Mouse (Mus musculus): Measurements from ENCODE around the gene Col4a1. TPM values are rescaled to one million over a fixed set of nuclear protein-coding genes. Genes with fewer than 3 reads are reported as not detected.
A peak's percentile ranks its signal among the peaks of the same experiment; 100 is the strongest.

Col4a1 gene
- polyA plus RNA-seq, 1 experiment from 2014 or later = 79.3 TPM

- no peaks in the 10 kb centered on the region for H3K9me3 ChIP-seq (replicated peaks)
- WGBS = 32% methylated on average over 10 of the region's 10 CpGs
- H3K4me1 ChIP-seq = peaks cover 15% of the 10 kb centered on the region
- H3K27me3 ChIP-seq (replicated peaks) = no peaks in the 10 kb centered on the region
- no peak overlapping the region for H3K4me3 ChIP-seq (replicated peaks)
- H3K36me3 ChIP-seq = no peaks in the 10 kb centered on the region
- H3K4me2 ChIP-seq = no peak overlapping the region
- ATAC-seq (ENCODE audit: low FRiP score) = no peak
- no peak overlapping the region for H3K27ac ChIP-seq (replicated peaks)
- H3K9ac ChIP-seq (replicated peaks) = no peak overlapping the region
These were observed 52.6 kb downstream of the Col4a1 start for GRCm38 (mm10) chr8:11259832-11260615.

GRCm38 (mm10) chr8:11258517-11259136, 54.0 kb downstream of the Col4a1 start:
- Histone ChIP-seq H3K27ac (replicated peaks) (no peak overlapping the region), H3K9ac (replicated peaks) (no peak overlapping the region), H3K9me3 (replicated peaks) (no peaks in the 10 kb centered on the region), H3K27me3 (replicated peaks) (no peaks in the 10 kb centered on the region), H3K36me3 (no peaks in the 10 kb centered on the region), H3K4me1 (peaks cover 15% of the 10 kb centered on the region), H3K4me3 (replicated peaks) (no peak overlapping the region), H3K4me2 (no peak overlapping the region)
- WGBS = 76% methylated on average over 2 of the region's 2 CpGs
- ATAC-seq (ENCODE audit: low FRiP score) = no peak

GRCm38 (mm10) chr8:11257079-11258017, 55.3 kb downstream of the Col4a1 start:
- no peak overlapping the region for H3K9ac ChIP-seq (replicated peaks)
- no peak overlapping the region for H3K4me2 ChIP-seq
- ATAC-seq (ENCODE audit: low FRiP score) = no peak

GRCm38 (mm10) chr8:11256405-11256804, 56.2 kb downstream of the Col4a1 start:
- no peak overlapping the region for H3K9ac ChIP-seq (replicated peaks)
- H3K36me3 ChIP-seq = no peaks in the 10 kb centered on the region
- no peak overlapping the region for H3K4me2 ChIP-seq
- ATAC-seq (ENCODE audit: low FRiP score) = no peak
- H3K27me3 ChIP-seq (replicated peaks) = no peaks in the 10 kb centered on the region
- H3K27ac ChIP-seq (replicated peaks) = no peak overlapping the region; the same call in 1 of the 2 replicates
- peaks cover 14% of the 10 kb centered on the region for H3K4me1 ChIP-seq
- no peaks in the 10 kb centered on the region for H3K9me3 ChIP-seq (replicated peaks)
- WGBS = 82% methylated on average over 7 of the region's 7 CpGs
- no peak overlapping the region for H3K4me3 ChIP-seq (replicated peaks)

More at GRCm38 (mm10) chr8:11257079-11258017, 55.3 kb downstream of the Col4a1 start:
- Histone ChIP-seq H3K9me3 (replicated peaks) (no peaks in the 10 kb centered on the region), H3K36me3 (no peaks in the 10 kb centered on the region), H3K4me1 (peaks cover 15% of the 10 kb centered on the region), H3K27me3 (replicated peaks) (no peaks in the 10 kb centered on the region), H3K27ac (replicated peaks) (no peak overlapping the region), H3K4me3 (replicated peaks) (no peak overlapping the region)
- 66% methylated on average over 13 of the region's 13 CpGs for WGBS

- Histone ChIP-seq H3K4me2 (no peak overlapping the region), H3K4me3 (replicated peaks) (no peak overlapping the region), H3K27me3 (replicated peaks) (no peaks in the 10 kb centered on the region), H3K4me1 (peaks cover 14% of the 10 kb centered on the region), H3K36me3 (no peaks in the 10 kb centered on the region), H3K9ac (replicated peaks) (no peak overlapping the region), H3K9me3 (replicated peaks) (no peaks in the 10 kb centered on the region), H3K27ac (replicated peaks) (no peak overlapping the region)
- no peak for ATAC-seq (ENCODE audit: low FRiP score)
- WGBS = 82% methylated on average over 7 of the region's 7 CpGs
These were observed 56.9 kb downstream of the Col4a1 start for GRCm38 (mm10) chr8:11255680-11256079.

- H3K9me3 ChIP-seq (replicated peaks) = no peaks in the 10 kb centered on the region
- WGBS = 85% methylated on average over 10 of the region's 10 CpGs
- peaks cover 15% of the 10 kb centered on the region for H3K4me1 ChIP-seq
- H3K4me3 ChIP-seq (replicated peaks) = no peak overlapping the region
- no peaks in the 10 kb centered on the region for H3K27me3 ChIP-seq (replicated peaks)
- no peak overlapping the region for H3K27ac ChIP-seq (replicated peaks)
- no peaks in the 10 kb centered on the region for H3K36me3 ChIP-seq
- H3K4me2 ChIP-seq = no peak overlapping the region
- no peak overlapping the region for H3K9ac ChIP-seq (replicated peaks)
- ATAC-seq (ENCODE audit: low FRiP score) = no peak
These were observed 57.6 kb downstream of the Col4a1 start for GRCm38 (mm10) chr8:11254914-11255530.

GRCm38 (mm10) chr8:11254510-11254909, 58.1 kb downstream of the Col4a1 start:
- ATAC-seq (ENCODE audit: low FRiP score) = no peak
- H3K4me1 ChIP-seq = peaks cover 14% of the 10 kb centered on the region
- no peaks in the 10 kb centered on the region for H3K36me3 ChIP-seq
- H3K27me3 ChIP-seq (replicated peaks) = no peaks in the 10 kb centered on the region
- H3K9me3 ChIP-seq (replicated peaks) = no peaks in the 10 kb centered on the region
- H3K4me2 ChIP-seq = no peak overlapping the region
- WGBS = 70% methylated on average over 2 of the region's 2 CpGs
- H3K27ac ChIP-seq (replicated peaks) = no peak overlapping the region
- no peak overlapping the region for H3K4me3 ChIP-seq (replicated peaks)
- H3K9ac ChIP-seq (replicated peaks) = no peak overlapping the region

- Histone ChIP-seq H3K36me3 (no peaks in the 10 kb centered on the region), H3K4me1 (peaks cover 19% of the 10 kb centered on the region), H3K9me3 (replicated peaks) (no peaks in the 10 kb centered on the region), H3K4me3 (replicated peaks) (no peak overlapping the region), H3K4me2 (no peak overlapping the region), H3K9ac (replicated peaks) (no peak overlapping the region), H3K27ac (replicated peaks) (no peak overlapping the region), H3K27me3 (replicated peaks) (no peaks in the 10 kb centered on the region)
- WGBS = 55% methylated on average over 1 of the region's 1 CpGs
- no peak for ATAC-seq (ENCODE audit: low FRiP score)
These were observed 59.1 kb downstream of the Col4a1 start for GRCm38 (mm10) chr8:11253556-11253955.

- no peak for ATAC-seq (ENCODE audit: low FRiP score)
- no peaks in the 10 kb centered on the region for H3K36me3 ChIP-seq
- WGBS = 88% methylated on average over 10 of the region's 10 CpGs
- no peak overlapping the region for H3K4me3 ChIP-seq (replicated peaks)
- H3K27me3 ChIP-seq (replicated peaks) = no peaks in the 10 kb centered on the region
- H3K9ac ChIP-seq (replicated peaks) = no peak overlapping the region
- no peak overlapping the region for H3K27ac ChIP-seq (replicated peaks)
- no peaks in the 10 kb centered on the region for H3K9me3 ChIP-seq (replicated peaks)
- H3K4me1 ChIP-seq = peaks cover 19% of the 10 kb centered on the region
- no peak overlapping the region for H3K4me2 ChIP-seq
These were observed 59.6 kb downstream of the Col4a1 start for GRCm38 (mm10) chr8:11253041-11253440.

GRCm38 (mm10) chr8:11252235-11252774, 60.3 kb downstream of the Col4a1 start:
- Histone ChIP-seq H3K27ac (replicated peaks) (no peak overlapping the region), H3K9me3 (replicated peaks) (no peaks in the 10 kb centered on the region), H3K27me3 (replicated peaks) (no peaks in the 10 kb centered on the region), H3K9ac (replicated peaks) (no peak overlapping the region), H3K4me1 (peaks cover 16% of the 10 kb centered on the region), H3K4me3 (replicated peaks) (no peak overlapping the region), H3K36me3 (no peaks in the 10 kb centered on the region), H3K4me2 (no peak overlapping the region)
- WGBS = 69% methylated on average over 7 of the region's 7 CpGs
- no peak for ATAC-seq (ENCODE audit: low FRiP score)

GRCm38 (mm10) chr8:11250149-11250548, 62.5 kb downstream of the Col4a1 start:
- H3K27ac ChIP-seq (replicated peaks) = peak overlapping the region; percentile 30; the same call in 1 of the 2 replicates
- peaks cover 14% of the 10 kb centered on the region for H3K4me1 ChIP-seq
- no peak overlapping the region for H3K4me3 ChIP-seq (replicated peaks)
- no peaks in the 10 kb centered on the region for H3K9me3 ChIP-seq (replicated peaks)
- 79% methylated on average over 8 of the region's 8 CpGs for WGBS
- H3K9ac ChIP-seq (replicated peaks) = no peak overlapping the region
- no peaks in the 10 kb centered on the region for H3K36me3 ChIP-seq
- no peaks in the 10 kb centered on the region for H3K27me3 ChIP-seq (replicated peaks)
- no peak for ATAC-seq (ENCODE audit: low FRiP score)
- no peak overlapping the region for H3K4me2 ChIP-seq
